Mouse (Mus musculus) kidney, adult 2 months (tissue): ENCODE measurements at regions not wholly inside any gene's neighbourhood (a gene's known extent, or its start where the extent isn't known, plus 50 kb on each side); places are given as distances from the start of the nearest gene placed in this dataset.

Source experiments
- CTCF ChIP-seq: fragments of 200-500 bp; conservative IDR thresholded peaks from 2 replicates; pipeline ENCODE4 v1.5.1; 2011; ENCODE audit warnings: low read depth, mild to moderate bottlenecking, control low read depth, low read length, moderate library complexity, mixed read lengths; ENCODE audit not compliant: insufficient read depth, insufficient read length
- POLR2A ChIP-seq: fragments of 200-500 bp; IDR thresholded peaks from one replicate; pipeline ENCODE4 v1.6.1; 2011; ENCODE audit warnings: low read depth, low read length, control low read depth

GRCm38 (mm10) chr13:44430492-44430891, 298.8 kb upstream of the Jarid2 start:
- TF ChIP-seq CTCF (no peak), POLR2A (no peak)
